Mouse (Mus musculus) liver, embryonic 14.5 days (tissue): ENCODE measurements around the gene Tor4a.

Experiments used
- CTCF ChIP-seq: IDR thresholded peaks from 2 replicates; pipeline ENCODE4 v1.5.1; 2016; ENCODE audit warnings: antibody characterized with exemption, low read depth, control low read depth
- EP300 ChIP-seq: IDR thresholded peaks from 2 replicates; pipeline ENCODE4 v1.6.1; 2016; ENCODE audit warnings: antibody characterized with exemption, low read depth

- TF ChIP-seq EP300: no peak
- TF ChIP-seq CTCF: peak; percentile 67
Observed at GRCm38 (mm10) chr2:25185625-25186574, 10.8 kb downstream of the Tor4a start.
